Mouse (Mus musculus): ENCODE results near the gene Alad.

Gene Alad

DNA sequence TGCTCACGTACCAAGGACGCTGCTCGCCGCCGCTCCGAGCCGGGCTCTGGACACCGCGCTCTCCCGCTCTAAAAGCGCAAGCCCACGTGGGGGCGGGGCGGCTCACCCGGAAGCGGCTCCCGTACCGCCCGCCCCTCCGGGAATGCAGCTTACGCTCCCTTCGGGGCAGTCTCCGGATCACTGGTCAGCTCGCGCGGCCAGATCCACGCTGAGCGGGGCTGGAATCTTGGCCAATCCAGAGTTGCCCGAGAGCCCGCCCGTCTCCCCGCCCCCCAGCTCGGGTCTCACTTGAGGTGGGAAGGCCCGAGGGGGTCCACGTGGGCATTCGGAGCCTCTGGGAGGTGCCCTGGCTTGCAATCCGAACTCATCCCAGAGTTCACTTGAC, at the start of gene Alad:
TSS of gene Alad (minus strand) at position 70 of the 385 bp plus-strand sequence.
- DNase-seq (ENCODE audit: extremely low spot score, low spot score) = peak; percentile 90

DNA sequence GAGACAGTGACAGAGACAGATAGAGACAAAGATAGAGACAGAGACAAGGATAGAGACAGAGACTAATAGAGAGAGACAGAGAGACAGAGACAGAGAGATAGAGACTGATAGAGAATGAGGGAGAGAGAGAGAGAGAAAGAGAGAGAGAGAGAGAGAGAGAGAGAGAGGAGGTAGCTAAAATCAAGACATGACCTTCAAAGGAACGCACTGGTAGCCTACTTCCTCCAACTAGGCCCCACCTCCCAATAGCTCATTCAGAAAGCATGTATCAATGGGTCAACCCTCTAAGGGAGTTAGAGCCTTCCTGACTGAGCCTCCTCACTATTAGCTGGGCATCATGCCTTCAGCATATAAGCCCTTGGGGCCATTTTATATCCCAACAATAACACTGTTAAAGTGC, 48.6 kb upstream of the Alad start:
- DNase-seq (ENCODE audit: extremely low spot score, low spot score) = no peak

DNA sequence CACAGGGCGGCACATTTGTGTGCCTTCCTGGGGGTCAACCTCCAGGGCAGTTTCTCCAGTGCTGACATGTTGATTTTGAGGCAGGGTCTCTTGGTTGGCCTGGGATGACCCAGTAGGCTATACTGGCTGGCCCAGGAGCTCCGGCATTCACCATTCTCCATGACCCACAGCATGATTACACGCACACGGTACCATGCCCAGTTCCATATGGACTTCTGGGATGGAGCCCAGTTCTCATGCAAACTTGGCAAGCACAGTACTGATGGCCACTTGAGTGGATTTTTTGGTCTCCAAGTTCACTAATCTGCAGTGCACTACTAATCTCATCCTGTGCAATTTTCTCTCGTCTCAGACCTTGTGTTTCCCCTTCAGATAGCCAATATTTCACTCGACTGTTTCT, 48.0 kb upstream of the Alad start:
- DNase-seq (ENCODE audit: extremely low spot score, low spot score) = no peak

DNA sequence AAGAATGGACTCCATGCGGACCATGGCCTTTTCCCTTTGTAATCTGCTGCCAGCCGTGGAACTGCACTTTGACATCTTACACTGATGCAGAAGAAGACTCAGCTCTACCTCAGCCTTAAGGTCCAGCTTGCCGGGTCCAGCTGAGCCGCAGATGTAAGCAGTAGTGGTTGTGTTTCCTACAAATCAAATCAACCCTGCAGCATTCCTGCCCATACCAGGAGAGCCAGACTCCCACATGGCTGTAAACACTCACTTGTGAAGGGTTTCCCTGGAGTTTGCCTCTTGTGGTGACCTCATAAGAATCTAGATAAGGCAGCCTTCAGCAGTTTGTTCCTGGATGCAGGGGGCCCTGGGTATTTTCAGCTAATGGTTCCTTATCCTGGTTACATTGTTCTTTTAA, 46.8 kb upstream of the Alad start:
- no peak for DNase-seq (ENCODE audit: extremely low spot score, low spot score)

DNA sequence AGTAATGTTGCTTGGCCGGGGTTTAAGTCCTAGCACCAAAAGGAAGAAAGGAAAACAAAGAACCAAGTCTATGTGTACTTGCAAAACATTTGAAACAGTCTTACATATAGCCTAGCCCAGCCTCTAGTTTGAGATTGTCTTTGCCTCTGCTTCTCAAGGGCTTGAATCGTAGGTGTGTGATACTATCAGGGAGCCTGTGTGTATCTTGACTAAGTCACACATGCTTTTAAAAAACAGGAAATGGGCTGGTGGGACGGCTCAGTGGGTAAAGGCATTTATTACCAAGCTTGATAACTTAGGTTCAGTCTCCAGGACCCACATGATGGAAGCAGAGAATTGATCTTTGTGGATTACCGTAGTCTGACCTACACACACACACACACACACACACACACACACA, 42.3 kb upstream of the Alad start:
- no peak for DNase-seq (ENCODE audit: extremely low spot score, low spot score)

DNA sequence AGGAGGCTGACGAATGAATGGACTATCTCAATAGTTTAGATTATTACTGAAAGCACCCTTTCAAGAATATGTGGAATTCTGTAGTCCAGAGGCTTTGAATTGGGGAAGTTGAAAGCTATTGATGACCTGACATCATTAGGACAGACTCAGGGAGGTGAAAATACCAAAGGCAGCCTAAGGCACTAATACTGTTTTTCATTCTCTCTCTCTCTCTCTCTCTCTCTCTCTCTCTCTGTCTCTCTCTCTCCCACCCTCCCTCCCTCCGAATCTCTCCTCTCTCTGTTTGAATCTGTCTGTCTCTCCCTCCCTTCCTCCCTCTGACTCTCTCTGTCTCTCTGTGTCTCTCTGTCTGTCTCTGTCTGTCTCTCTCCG, 41.9 kb upstream of the Alad start:
- no peak for DNase-seq (ENCODE audit: extremely low spot score, low spot score)

DNA sequence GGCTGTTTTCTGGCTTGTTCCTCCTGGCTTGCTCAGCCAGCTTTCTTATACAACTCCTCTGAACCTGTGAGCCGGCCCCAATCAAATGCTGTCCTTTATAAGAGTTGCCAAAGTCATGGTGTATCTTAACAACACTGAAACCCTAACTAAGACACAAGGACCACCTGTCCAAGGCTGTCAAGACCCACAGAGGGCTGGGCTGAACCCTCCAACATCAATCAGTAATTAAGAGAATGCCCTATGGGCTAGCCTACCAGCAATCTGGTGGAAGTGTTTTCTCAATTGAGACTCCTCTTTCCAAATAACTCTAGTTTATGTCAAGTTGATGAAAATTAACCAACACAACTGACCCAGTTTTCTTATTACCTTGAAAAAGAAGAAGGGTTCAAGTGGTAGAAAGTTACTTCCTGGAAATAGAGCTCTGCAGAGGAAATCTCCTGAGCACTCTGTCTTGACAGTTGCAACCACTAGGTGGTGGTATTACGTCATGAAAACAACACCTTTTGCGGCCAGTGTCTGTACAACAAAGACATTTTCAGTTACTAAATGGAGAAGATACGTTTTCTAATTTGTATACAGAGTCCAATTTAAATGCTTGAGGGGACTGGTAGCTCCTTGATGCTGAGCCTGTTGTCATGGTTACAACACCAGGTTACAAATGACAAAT, 41.4 kb upstream of the Alad start:
- DNase-seq (ENCODE audit: extremely low spot score, low spot score) = peak; percentile 64

DNA sequence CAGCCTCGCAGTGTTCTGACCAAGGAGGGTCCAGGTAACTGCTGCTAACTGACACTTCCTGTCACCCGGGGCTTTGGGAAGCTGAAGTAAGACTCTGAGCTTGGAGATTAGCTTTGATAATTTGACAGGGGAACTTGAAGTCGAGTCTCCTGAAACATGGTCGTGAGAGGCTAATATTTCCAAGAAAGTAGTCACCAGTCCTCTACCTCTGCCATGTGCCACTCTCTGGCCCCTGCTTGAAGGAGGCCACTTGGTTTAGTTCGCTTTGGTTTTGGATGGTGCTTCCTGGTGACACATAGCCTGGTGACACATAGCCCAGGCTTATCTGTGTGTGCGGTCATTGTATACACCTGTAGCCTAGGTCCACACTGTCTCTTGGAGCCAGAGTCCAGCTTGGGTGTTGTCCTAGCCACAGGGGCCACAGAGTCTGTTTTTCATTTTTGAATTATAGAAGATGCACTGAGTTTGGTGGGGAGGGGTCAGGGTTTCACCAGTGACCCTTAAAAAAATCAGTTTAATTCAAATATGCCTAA, 40.1 kb upstream of the Alad start, which contains the start of gene Rgs3:
TSS of gene Rgs3 (plus strand) at position 51 of the 533 bp plus-strand sequence.
- no peak for DNase-seq (ENCODE audit: extremely low spot score, low spot score)

DNA sequence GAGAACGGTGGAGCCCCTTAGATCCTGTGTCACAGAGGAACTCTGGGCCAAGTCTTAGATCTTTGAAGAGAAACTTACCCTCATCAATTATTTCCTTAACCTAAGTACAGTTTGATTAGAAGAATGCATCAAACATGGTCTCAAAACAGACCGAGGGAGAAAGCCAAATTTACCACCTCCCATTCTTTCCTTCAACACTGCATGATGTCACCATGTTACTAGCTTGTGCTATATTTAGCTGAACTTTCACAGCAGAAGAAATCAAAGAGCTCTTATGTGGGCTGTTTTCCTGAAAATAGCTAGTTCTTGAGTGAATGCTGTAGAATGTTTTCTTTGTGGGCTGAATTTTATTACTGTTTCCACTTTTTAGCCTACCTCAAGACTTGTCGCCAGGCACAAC, 37.7 kb upstream of the Alad start:
- no peak for DNase-seq (ENCODE audit: extremely low spot score, low spot score)

DNA sequence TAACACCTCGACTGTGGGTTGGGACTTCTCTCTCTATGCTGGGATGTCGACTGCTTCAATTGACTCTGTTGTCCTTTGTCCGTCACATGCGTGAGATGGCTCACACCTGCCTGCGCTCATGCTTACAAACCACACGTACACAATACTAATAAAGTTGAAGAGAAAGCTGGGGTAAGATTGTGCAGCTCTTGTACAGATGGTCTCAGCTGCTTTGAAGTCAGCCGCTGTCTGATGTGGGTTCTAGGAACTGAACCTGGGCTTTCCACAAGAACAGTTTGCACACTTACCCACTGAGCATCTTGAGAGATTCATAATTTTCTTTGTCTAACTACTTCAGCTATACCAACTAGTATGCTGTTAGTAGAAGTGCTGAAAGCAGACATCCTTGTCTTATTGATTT, 32.2 kb upstream of the Alad start:
- no peak for DNase-seq (ENCODE audit: extremely low spot score, low spot score)

DNA sequence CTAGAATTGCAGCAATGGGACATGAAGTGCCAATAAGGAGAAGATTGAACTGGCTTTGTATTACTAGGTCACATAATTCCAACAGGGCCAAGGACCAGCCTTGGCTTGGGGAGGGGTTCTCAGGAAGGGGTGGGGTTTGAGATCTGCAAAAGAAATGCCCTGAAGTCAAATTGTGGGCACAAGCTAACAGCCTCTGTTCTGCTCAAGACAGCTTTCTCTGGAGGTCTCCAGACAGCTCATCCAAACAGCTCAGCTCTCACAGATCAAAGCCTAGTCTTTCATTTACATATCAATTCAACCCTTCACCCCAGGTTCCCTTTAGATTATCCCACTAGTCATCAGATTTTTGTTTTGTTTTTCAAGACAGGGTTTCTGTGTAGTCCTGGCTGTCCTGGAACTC, 25.1 kb upstream of the Alad start:
- DNase-seq (ENCODE audit: extremely low spot score, low spot score) = no peak

DNA sequence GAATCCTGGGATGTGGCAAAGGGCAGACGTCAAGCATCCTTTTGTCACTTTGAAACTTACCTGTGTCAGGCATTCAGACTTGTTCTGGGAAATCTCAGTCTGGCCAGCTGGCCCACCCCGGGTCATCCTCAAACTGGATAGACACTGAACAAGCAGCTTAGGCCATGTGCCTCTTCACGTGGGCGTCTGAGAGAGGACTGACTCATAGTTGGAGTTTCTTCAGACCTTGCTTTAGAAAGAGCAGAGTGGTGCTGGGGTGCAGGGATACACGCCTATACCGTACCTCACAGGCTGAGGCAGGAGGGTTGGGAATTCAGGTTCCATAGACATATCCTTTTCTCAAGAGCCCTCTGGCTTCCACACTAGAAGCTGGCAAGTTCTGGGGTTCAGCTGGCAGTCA, 24.1 kb upstream of the Alad start:
- no peak for DNase-seq (ENCODE audit: extremely low spot score, low spot score)

DNA sequence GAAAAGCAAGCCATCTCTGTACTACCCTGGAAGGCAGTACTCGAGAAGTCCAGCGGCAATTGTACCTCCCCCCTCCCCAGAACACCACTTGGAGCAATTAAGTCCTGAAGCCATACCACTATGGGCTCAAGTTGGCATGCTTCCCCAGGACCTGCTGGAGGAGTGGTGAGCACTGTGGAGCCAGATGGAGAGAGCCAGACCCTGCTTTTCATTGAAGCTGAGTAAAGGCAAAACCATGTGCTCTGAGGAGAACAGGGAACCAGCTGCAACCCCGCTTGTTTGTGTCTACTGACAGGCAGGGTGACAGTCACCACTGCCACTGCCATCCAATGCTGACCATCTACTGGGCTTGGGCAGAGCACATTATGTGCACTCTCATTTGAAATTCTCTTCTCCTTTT, 22.1 kb upstream of the Alad start:
- no peak for DNase-seq (ENCODE audit: extremely low spot score, low spot score)

DNA sequence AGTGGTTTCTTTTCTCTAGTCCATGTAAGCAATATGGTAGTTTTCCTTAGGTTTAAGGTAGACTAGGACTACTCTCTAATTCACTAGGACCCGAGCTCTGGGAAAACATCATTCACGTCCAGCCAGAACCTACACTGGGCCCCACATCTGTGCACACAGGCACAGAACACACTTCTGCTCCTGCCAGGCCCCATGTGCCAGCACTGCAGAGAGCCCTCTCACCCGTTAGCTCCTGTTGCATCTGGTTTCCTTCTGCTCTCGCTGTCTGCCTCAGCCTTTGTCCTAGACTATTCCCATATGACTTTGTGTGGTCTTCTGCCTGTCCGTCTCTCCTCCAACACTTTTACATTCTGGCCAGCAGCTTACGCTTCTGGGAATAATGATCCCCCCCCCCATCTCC, 14.0 kb upstream of the Alad start:
- no peak for DNase-seq (ENCODE audit: extremely low spot score, low spot score)

DNA sequence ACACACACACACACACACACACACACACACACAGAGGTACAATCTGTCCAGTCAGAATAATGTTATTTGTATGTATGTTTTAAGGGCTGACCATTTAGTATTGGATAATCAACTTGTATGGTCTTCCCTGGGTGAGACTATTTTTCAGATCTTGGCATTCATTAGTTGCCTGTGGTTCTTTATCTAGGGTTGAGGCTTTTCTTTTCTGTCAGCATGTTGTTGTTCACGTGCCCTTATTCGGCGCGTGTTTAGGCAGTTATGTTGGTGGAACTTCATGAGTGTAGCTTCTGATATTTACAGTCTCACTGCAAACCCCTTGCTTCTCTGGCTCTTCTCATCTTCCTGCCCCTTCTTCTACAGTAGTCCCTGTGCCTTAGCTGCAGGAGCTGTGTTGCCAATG, 7.9 kb upstream of the Alad start:
- DNase-seq (ENCODE audit: extremely low spot score, low spot score) = no peak

DNA sequence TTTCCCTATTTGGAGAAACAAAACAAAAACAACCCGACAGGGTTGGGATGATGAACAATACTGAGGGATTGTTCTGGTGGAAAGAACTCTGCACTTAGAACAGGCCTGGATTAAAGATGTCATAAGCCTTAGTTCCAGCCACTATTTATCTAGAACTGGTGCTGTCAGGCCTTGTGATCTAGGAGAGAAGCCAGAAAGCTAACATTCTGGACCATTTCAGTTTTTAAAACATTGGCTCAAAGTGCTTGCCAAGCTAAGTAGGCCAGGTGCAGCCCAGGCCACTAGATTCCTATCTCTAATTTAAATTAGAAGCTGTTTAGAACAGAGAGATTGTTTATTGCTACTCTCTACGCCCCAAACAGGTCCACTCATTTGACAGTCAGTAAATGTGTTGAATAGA, 6.5 kb upstream of the Alad start:
- no peak for DNase-seq (ENCODE audit: extremely low spot score, low spot score)

DNA sequence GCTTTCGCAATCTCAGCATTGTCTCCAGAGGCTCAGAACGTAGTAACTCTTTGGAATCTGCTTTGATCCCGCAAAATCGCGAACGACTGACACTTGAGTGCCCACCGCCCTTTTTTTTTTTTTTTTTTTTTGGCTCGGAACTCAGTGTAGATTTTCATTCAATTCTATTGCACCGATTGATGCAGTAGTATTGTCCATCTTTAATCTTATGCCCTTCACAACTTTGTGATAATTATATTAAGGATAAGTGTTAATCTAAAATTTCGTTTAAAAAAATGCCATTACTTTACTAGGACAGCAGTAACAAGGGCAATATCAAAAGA, 5.7 kb upstream of the Alad start:
- no peak for DNase-seq (ENCODE audit: extremely low spot score, low spot score)

DNA sequence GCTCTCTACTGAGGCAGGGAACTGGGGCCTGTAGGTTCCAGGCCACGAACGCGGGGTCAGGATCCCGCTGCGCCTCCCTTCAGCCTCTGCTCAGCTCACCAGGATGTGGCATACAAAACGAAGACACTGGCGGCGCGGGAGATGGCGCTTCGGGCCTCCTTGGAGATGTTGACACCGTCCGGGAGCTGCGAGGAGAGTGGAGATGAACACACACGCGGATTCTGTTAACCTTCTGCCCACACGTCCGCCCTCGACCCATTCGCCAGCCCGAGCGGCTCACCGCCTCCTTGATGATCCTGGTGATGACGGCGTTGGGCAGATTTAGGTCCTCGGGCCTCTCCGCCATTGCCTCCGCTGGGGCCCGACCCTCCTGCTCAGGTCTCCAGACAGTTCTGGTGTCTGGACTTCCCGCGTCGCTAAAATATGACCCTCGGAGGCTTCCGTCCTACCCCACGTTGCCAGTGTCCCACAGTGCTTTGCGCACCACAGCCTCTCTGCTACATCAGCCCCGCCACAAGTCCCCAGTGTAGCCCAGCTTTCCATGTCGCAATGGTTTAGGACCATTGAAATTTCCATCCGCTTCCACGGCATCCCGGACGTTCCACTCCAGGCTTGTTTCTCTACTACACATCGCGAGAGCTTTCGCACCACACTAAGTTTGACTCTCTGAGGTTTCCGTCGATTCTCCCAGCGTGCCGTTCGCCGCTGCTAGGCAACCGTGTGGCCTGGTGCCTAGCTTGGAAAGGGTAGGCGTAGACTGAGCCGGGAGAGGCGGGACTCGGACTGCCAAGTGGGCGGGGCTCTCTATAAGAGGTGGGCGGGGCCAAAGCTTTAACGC, 5.2 kb upstream of the Alad start, which contains the start of the genes Pole3 and 4933430I17Rik:
TSS of gene Pole3 (minus strand) at position 418 of the 838 bp plus-strand sequence.
TSS of gene 4933430I17Rik (plus strand) at position 719 of the 838 bp plus-strand sequence.
- DNase-seq (ENCODE audit: extremely low spot score, low spot score) = peak; percentile 98

DNA sequence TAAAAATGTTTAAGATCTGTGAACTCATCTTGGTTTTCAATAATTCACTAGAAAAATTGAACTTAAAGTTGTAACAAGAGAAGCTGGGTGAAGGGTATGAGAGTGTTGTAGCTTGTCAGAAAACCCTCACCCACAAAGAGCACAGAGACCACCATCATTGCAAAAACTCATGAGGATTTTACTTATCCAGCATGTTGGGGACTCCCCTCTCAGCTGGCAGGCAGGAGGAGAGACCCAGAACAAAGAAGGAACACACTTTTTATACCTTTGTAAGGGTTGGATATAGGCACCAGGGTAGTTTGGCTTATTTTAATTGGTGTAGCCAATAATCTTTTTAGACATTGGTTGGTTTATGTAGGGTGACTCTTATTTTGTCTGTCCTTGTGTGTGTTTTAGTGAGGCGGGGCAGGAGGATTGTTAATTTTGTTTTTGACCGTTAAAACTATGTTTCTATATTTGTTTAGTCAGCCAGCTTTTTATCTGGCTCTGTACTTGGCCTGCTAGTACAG, 1.2 kb upstream of the Alad start:
- DNase-seq (ENCODE audit: extremely low spot score, low spot score) = no peak

DNA sequence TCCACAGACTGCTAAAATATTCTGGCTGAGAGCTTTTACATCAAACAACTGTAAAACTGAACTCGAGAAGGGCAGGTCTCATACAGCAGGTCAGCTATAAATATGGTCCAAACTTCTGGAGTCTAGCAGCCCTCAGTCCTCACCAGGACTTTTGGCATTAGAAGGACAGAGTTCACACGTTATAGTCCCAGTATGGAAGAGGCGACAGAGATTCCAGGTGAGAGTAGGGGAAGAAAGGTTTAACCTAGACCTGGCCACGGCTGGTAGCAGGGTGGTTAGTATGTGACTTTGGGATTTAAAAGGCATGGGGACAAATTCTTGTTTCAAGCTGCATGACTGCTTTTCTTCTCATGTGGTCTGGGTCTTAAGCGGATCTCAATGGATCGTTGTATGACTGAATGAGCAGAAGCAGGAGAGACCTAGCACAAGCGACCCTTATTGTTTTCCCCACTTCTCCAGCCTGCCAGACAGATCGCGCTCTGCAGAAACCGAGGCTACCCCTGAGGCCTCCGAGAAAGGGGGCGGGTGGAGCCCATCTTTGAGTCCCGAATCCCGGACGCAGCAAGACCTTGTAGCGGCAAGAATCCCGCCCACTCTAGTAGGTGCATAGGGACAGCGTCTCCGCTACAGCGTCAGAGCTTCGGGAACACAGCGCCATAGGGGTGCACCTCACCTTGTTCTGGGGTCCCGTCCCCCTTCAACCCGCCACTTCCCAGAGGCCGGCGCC, 433 bp downstream of the Alad start:
- no peak for DNase-seq (ENCODE audit: extremely low spot score, low spot score)

DNA sequence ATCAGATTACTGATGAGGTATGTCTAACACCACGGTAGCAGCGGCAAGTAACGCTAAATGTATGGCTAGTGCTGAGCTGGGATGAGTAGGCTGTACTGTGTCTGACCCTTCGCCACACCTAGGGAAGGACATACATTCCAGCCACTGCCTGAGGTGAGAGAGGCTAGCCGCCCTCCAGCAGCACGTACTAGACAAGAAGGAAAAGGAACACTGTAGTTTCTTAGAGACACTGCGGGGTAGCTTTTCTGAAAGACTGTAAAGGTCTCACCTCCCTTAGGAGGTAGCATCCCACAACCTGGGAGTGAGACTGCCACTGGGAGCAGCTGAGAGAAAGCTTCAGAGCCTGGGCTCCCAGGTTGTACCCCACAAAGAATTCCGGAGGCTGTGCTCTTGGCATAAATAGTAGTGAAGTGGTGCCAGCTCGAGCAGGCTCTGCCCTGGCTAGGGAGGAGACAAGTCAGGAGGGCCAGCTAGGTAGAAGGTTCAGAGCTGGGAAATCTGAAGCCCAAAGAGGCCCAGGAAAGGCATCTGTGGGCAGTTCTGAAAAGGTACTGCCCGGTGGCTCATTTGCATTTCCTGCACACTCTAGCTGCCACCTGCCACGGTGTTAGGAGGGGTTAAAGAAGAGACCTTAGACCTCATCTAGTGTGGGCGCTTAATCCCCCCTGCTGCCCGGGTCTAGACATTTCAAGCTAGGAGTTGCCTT, 1.1 kb downstream of the Alad start:
- DNase-seq (ENCODE audit: extremely low spot score, low spot score) = no peak
